Mouse (Mus musculus): ENCODE results near the gene Dst. TPM values are rescaled to one million over a fixed set of nuclear protein-coding genes. Genes with fewer than 3 reads are reported as not detected.

The Dst gene
- total and polyA plus RNA-seq, 2 experiments from 2014 or later, result 31.7 to 155 TPM

DNA sequence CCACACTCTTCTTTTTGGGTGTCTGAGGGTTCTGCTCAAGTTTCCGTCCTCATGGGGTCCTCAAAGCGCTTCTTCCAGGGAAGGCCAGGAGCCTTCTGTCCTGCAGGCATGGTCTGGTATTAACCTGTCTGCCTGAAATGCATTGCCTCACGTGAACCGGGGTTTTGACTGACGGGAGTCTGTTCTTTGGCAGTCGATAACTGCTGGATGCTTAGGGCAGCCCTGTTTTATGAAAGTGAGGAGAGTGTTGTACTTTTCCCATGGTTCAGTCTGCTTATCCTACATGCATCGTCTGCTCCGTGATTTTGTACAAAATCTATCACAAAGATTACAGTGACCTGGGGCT, 338.6 kb downstream of the Dst start:
- Histone ChIP-seq H3K4me1 (ENCODE audit: insufficient read depth, low read length) (no peaks in the 10 kb centered on the region), H3K27ac (ENCODE audit: low read depth, low read length) (no peak overlapping the region), H3K27me3 (ENCODE audit: insufficient read depth, low read length) (no peaks in the 10 kb centered on the region), H3K4me2 (ENCODE audit: low read depth, low read length, poor library complexity, severe bottlenecking) (no peak overlapping the region), H3K9me3 (ENCODE audit: low read length) (no peaks in the 10 kb centered on the region), H3K4me3 (ENCODE audit: low read depth, low read length) (no peak overlapping the region), H3K36me3 (ENCODE audit: insufficient read depth, low read length) (peaks cover 43% of the 10 kb centered on the region), H3K9ac (replicated peaks; ENCODE audit: low read length, poor library complexity, severe bottlenecking) (no peak overlapping the region)
- DNase-seq (ENCODE audit: low spot score) (no peak), ATAC-seq (ENCODE audit: low FRiP score) (no peak)
- 94% methylated on average over 8 of the region's 8 CpGs for WGBS
- TF ChIP-seq CTCF (IDR thresholded peaks at IDR 0.05), result no peak

DNA sequence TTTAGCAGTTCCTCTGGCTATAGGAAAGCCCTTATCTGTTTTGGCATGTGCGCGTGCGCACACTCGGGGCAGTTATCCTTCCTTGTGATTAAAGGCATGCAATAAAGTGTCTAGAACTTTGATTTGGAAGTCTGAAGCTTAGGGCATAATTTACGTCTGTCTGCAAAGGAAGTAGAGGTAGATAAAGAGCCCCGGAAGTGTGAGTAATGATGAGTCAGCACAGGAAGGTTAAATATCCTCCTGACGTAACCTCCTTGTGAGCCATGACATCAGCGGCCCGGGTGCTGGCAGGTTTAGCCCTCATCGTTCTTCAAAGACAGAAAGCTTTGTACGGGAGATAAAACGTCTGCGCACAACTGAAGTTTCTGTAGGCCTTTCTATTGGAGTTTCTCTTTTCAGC, 343.1 kb downstream of the Dst start:
- WGBS, result 93% methylated on average over 13 of the region's 13 CpGs
- H3K36me3 ChIP-seq (ENCODE audit: insufficient read depth, low read length), result peaks cover 59% of the 10 kb centered on the region

DNA sequence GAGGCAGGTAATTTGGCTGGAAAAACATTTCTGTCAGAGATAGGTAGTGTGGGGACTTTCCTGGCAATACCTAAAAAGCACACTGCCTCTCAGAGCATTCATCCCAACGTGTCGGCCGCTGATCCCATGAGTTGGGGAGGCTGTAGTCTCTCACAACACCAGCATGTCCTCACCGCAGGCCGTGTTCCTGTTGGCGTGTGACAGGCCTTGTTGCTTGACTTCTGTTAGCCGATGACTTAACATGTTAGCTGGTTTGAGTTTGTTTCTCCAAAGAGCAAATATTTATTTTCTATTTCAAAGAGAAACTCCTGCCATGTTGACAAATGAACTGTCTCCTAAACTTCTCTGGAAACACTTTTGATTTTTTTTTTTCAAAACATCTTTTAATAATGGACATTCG, 344.2 kb downstream of the Dst start:
- Histone ChIP-seq H3K27me3 (ENCODE audit: insufficient read depth, low read length) (no peaks in the 10 kb centered on the region), H3K9me3 (ENCODE audit: low read length) (no peaks in the 10 kb centered on the region), H3K4me2 (ENCODE audit: low read depth, low read length, poor library complexity, severe bottlenecking) (no peak overlapping the region), H3K27ac (ENCODE audit: low read depth, low read length) (no peak overlapping the region), H3K4me3 (ENCODE audit: low read depth, low read length) (no peak overlapping the region), H3K4me1 (ENCODE audit: insufficient read depth, low read length) (no peaks in the 10 kb centered on the region), H3K36me3 (ENCODE audit: insufficient read depth, low read length) (peaks cover 63% of the 10 kb centered on the region), H3K9ac (replicated peaks; ENCODE audit: low read length, poor library complexity, severe bottlenecking) (no peak overlapping the region)
- DNase-seq (ENCODE audit: low spot score) (no peak), ATAC-seq (ENCODE audit: low FRiP score) (no peak)
- TF ChIP-seq CTCF (IDR thresholded peaks at IDR 0.05), result no peak
- WGBS, result 94% methylated on average over 8 of the region's 8 CpGs

More for the DNA sequence above, 343.1 kb downstream of the Dst start:
- Histone ChIP-seq H3K9me3 (ENCODE audit: low read length) (no peaks in the 10 kb centered on the region), H3K4me1 (ENCODE audit: insufficient read depth, low read length) (no peaks in the 10 kb centered on the region), H3K27me3 (ENCODE audit: insufficient read depth, low read length) (no peaks in the 10 kb centered on the region), H3K27ac (ENCODE audit: low read depth, low read length) (no peak overlapping the region), H3K4me2 (ENCODE audit: low read depth, low read length, poor library complexity, severe bottlenecking) (no peak overlapping the region), H3K9ac (replicated peaks; ENCODE audit: low read length, poor library complexity, severe bottlenecking) (no peak overlapping the region), H3K4me3 (ENCODE audit: low read depth, low read length) (no peak overlapping the region)
- DNase-seq (ENCODE audit: low spot score) (no peak), ATAC-seq (ENCODE audit: low FRiP score) (no peak)
- no peak for TF ChIP-seq CTCF (IDR thresholded peaks at IDR 0.05)

DNA sequence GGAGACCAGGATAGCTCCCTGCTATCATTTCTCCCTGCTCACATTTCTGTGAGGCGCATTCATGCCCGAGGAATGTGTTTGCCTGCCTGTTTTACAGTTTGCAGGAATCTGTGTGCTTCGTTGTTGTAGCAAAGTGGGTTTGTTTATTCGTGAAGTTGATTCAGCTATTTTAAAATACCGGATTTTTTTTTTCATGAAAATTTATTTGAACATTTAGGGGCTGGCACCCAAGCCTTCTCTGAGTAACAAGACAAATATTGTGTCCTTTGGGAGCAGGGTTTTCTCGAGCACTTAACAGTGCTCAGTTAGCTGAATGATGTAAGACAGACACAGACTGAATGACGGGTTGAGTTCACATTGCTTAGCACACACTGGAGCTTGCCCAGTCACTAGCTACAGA, 345.9 kb downstream of the Dst start:
- H3K4me3 ChIP-seq (ENCODE audit: low read depth, low read length), result no peak overlapping the region
- no peak overlapping the region for H3K27ac ChIP-seq (ENCODE audit: low read depth, low read length)
- TF ChIP-seq CTCF (IDR thresholded peaks at IDR 0.05), result no peak
- no peaks in the 10 kb centered on the region for H3K4me1 ChIP-seq (ENCODE audit: insufficient read depth, low read length)
- no peaks in the 10 kb centered on the region for H3K27me3 ChIP-seq (ENCODE audit: insufficient read depth, low read length)
- no peak overlapping the region for H3K9ac ChIP-seq (replicated peaks; ENCODE audit: low read length, poor library complexity, severe bottlenecking)
- 86% methylated on average over 7 of the region's 7 CpGs for WGBS
- ATAC-seq (ENCODE audit: low FRiP score) (no peak), DNase-seq (ENCODE audit: low spot score) (no peak)
- no peak overlapping the region for H3K4me2 ChIP-seq (ENCODE audit: low read depth, low read length, poor library complexity, severe bottlenecking)
- peaks cover 65% of the 10 kb centered on the region for H3K36me3 ChIP-seq (ENCODE audit: insufficient read depth, low read length)
- no peaks in the 10 kb centered on the region for H3K9me3 ChIP-seq (ENCODE audit: low read length)

DNA sequence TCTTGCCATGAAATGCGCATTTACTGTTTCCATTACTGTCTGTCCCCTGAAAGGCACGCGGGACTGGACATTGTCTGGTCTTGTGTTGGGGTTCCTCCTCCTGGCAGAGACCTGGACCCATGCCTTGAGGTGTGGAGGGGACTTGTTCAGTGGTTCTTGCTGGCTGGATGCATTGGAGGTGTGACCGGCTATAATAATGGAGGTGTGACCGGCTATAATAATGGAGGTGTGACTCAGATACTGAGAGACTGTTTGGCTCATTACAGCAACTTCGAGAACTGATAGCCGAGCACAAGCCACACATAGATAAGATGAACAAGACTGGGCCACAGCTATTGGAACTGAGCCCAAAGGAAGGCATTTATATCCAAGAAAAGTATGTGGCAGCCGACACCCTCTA, 351.9 kb downstream of the Dst start:
- Histone ChIP-seq H3K9me3 (ENCODE audit: low read length) (no peaks in the 10 kb centered on the region), H3K4me3 (ENCODE audit: low read depth, low read length) (no peak overlapping the region), H3K27me3 (ENCODE audit: insufficient read depth, low read length) (no peaks in the 10 kb centered on the region), H3K27ac (ENCODE audit: low read depth, low read length) (no peak overlapping the region), H3K4me1 (ENCODE audit: insufficient read depth, low read length) (no peaks in the 10 kb centered on the region), H3K9ac (replicated peaks; ENCODE audit: low read length, poor library complexity, severe bottlenecking) (no peak overlapping the region), H3K36me3 (ENCODE audit: insufficient read depth, low read length) (peaks cover 76% of the 10 kb centered on the region), H3K4me2 (ENCODE audit: low read depth, low read length, poor library complexity, severe bottlenecking) (no peak overlapping the region)
- 95% methylated on average over 8 of the region's 8 CpGs for WGBS
- DNase-seq (ENCODE audit: low spot score) (no peak), ATAC-seq (ENCODE audit: low FRiP score) (no peak)
- no peak for TF ChIP-seq CTCF (IDR thresholded peaks at IDR 0.05)

DNA sequence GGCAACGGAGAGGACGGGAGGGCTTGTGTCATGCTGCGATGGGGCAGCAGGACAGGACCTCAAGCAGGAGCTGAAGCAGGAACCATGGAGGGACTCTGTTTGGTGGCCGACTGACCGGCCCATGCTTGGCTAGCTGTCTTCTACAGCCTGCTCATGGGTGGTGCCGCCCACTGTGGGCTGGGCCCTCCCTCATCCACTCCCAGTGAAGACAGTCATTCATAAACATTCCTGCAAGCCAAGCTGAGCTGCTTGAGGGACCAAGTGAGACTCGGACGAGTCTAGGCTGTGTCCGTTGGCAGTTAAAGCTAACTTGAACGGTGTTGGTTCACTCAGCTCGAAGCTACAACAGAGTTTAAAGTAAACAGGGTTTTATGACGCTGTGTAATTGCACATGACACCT, 353.0 kb downstream of the Dst start:
- WGBS, result 89% methylated on average over 12 of the region's 12 CpGs
- Histone ChIP-seq H3K4me3 (ENCODE audit: low read depth, low read length) (no peak overlapping the region), H3K9ac (replicated peaks; ENCODE audit: low read length, poor library complexity, severe bottlenecking) (no peak overlapping the region), H3K36me3 (ENCODE audit: insufficient read depth, low read length) (peaks cover 79% of the 10 kb centered on the region), H3K9me3 (ENCODE audit: low read length) (no peaks in the 10 kb centered on the region), H3K27me3 (ENCODE audit: insufficient read depth, low read length) (no peaks in the 10 kb centered on the region), H3K27ac (ENCODE audit: low read depth, low read length) (no peak overlapping the region), H3K4me2 (ENCODE audit: low read depth, low read length, poor library complexity, severe bottlenecking) (no peak overlapping the region), H3K4me1 (ENCODE audit: insufficient read depth, low read length) (no peaks in the 10 kb centered on the region)
- ATAC-seq (ENCODE audit: low FRiP score), result no peak
- no peak for TF ChIP-seq CTCF (IDR thresholded peaks at IDR 0.05)
- no peak for DNase-seq (ENCODE audit: low spot score)

DNA sequence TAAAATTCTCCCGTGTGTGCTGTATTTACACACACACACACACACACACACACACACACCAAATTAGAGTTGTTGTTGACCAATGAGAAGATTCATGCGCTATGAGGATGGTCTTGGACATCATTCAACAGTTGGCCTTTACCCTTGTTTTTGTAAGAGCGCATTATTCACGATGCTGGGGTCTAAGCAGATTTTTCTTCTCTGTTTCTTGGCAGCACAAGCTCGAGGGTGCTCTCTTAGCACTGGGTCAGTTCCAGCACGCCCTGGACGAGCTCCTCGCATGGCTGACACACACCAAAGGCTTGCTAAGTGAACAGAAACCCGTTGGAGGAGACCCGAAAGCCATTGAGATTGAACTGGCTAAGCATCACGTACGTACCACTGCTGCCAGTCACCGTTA, 360.5 kb downstream of the Dst start:
- ATAC-seq (ENCODE audit: low FRiP score), result no peak
- TF ChIP-seq CTCF (IDR thresholded peaks at IDR 0.05), result no peak
- no peaks in the 10 kb centered on the region for H3K9me3 ChIP-seq (ENCODE audit: low read length)
- no peak overlapping the region for H3K27ac ChIP-seq (ENCODE audit: low read depth, low read length)
- no peaks in the 10 kb centered on the region for H3K4me1 ChIP-seq (ENCODE audit: insufficient read depth, low read length)
- no peak overlapping the region for H3K4me2 ChIP-seq (ENCODE audit: low read depth, low read length, poor library complexity, severe bottlenecking)
- no peak for DNase-seq (ENCODE audit: low spot score)
- 85% methylated on average over 13 of the region's 13 CpGs for WGBS
- H3K36me3 ChIP-seq (ENCODE audit: insufficient read depth, low read length), result peaks cover 61% of the 10 kb centered on the region
- no peak overlapping the region for H3K9ac ChIP-seq (replicated peaks; ENCODE audit: low read length, poor library complexity, severe bottlenecking)
- H3K27me3 ChIP-seq (ENCODE audit: insufficient read depth, low read length), result no peaks in the 10 kb centered on the region
- no peak overlapping the region for H3K4me3 ChIP-seq (ENCODE audit: low read depth, low read length)

Data from midbrain, postnatal 0 days (tissue).